11 mouse cellular contexts compared by ENCODE assay signal in the genomic region with DNA sequence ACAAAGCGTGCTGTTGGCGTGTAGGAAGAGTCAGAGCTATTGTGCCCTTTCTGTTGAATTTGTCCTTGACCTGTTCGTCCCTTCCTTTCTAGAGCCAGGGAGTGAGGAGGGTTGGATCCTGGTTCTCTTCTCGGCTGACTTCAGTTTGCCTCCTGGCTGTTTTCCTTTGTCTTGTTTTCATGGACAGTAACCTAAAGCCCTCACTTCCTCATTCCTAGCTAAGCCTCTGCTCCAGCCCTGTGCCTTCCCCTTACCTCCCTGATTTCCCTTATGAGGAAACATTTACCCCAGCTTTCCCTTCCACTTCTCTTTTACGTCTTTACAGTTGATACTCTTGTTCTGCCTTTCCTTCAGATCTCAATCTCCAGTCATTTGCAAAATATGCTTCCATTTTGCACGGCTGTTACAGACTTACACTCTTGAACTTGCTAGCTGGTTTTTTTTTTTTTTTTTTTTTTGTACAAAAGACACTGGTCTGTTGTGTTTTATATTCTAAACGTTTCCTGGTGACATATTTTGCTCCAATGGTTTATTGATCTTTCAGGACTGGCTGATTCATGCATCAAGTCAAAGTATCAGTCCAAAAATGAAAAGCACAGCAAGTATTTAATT. TPM values are rescaled to one million over a fixed set of nuclear protein-coding genes. Genes with fewer than 3 reads are reported as not detected.
A peak's percentile ranks its signal among the peaks of the same experiment; 100 is the strongest.
DNase-seq lines count a peak whose midpoint lies in the region; ATAC-seq and TF ChIP-seq lines count a peak whose summit lies in the region.
"Had no signal": no experiment of that assay in that cellular context is flagged by ENCODE, and none has a peak within 500 bp of the region (broad histone marks: within the 10 kb centered on the region; RNA-seq: fewer than 3 reads in every experiment).

No protein-coding gene starts in this region.

- peak overlapping the region; percentile 34 for H3K27ac ChIP-seq in kidney, embryonic 15.5 days
- peak overlapping the region; percentile 72 for H3K27ac ChIP-seq in bone marrow, adult 2 months (ENCODE audit: control insufficient read depth, insufficient read depth, low read depth, low read length, poor library complexity)
- H3K27ac ChIP-seq in intestine, embryonic 16.5 days (ENCODE audit: low read length), result 0 out of 2 replicates have a peak overlapping the region, but pooled peaks have one; percentile 45
- no peak overlapping the region for H3K27ac ChIP-seq in kidney, adult 2 months (ENCODE audit: insufficient read depth, low read depth, low read length)
- H3K27ac ChIP-seq in forebrain, postnatal 0 days (ENCODE audit: low read depth, low read length), result no peak overlapping the region
- H3K27ac ChIP-seq: hindbrain, embryonic 13.5 days; lung, embryonic 15.5 days had no signal

- H3K36me3 ChIP-seq in kidney, embryonic 15.5 days, result no peaks in the 10 kb centered on the region
- no peaks in the 10 kb centered on the region for H3K36me3 ChIP-seq in intestine, embryonic 16.5 days (ENCODE audit: control insufficient read depth, insufficient read depth, low read length)
- no peaks in the 10 kb centered on the region for H3K36me3 ChIP-seq in kidney, adult 2 months (ENCODE audit: control insufficient read depth, insufficient read depth, low read length)
- H3K36me3 ChIP-seq in forebrain, postnatal 0 days (ENCODE audit: insufficient read depth), result no peaks in the 10 kb centered on the region
- H3K36me3 ChIP-seq: hindbrain, embryonic 13.5 days; lung, embryonic 15.5 days had no signal

- H3K4me1 ChIP-seq in kidney, embryonic 15.5 days, result peaks cover 21% of the 10 kb centered on the region
- peaks cover 7% of the 10 kb centered on the region for H3K4me1 ChIP-seq in bone marrow, adult 2 months (ENCODE audit: control insufficient read depth, insufficient read depth, low read length)
- H3K4me1 ChIP-seq in intestine, embryonic 16.5 days (ENCODE audit: control insufficient read depth, insufficient read depth, low read length), result peaks cover 4% of the 10 kb centered on the region; the same call in 1 of the 2 replicates
- H3K4me1 ChIP-seq in kidney, adult 2 months (ENCODE audit: control insufficient read depth, insufficient read depth, low read length), result no peaks in the 10 kb centered on the region
- H3K4me1 ChIP-seq in forebrain, postnatal 0 days (ENCODE audit: insufficient read depth), result 0 out of 2 replicates have a peak, but pooled peaks cover 3% of the 10 kb centered on the region
- H3K4me1 ChIP-seq: lung, embryonic 15.5 days had no signal

- H3K4me3 ChIP-seq in kidney, embryonic 15.5 days (replicated peaks), result no peak overlapping the region
- H3K4me3 ChIP-seq in bone marrow, adult 2 months (replicated peaks; ENCODE audit: control insufficient read depth, low read depth, low read length), result peak overlapping the region; percentile 59
- no peak overlapping the region for H3K4me3 ChIP-seq in intestine, embryonic 16.5 days (ENCODE audit: low read length)
- H3K4me3 ChIP-seq in kidney, adult 2 months (ENCODE audit: insufficient read depth, low read depth, low read length), result no peak overlapping the region
- no peak overlapping the region for H3K4me3 ChIP-seq in forebrain, postnatal 0 days (ENCODE audit: low read depth, low read length)
- H3K4me3 ChIP-seq: hindbrain, embryonic 13.5 days; lung, embryonic 15.5 days had no signal

- H3K4me2 ChIP-seq in kidney, embryonic 15.5 days, result 0 out of 2 replicates have a peak overlapping the region, but pooled peaks have one; percentile 23
- H3K4me2 ChIP-seq in intestine, embryonic 16.5 days (ENCODE audit: low read depth, low read length), result no peak overlapping the region
- no peak overlapping the region for H3K4me2 ChIP-seq in forebrain, postnatal 0 days (ENCODE audit: low read depth)
- H3K4me2 ChIP-seq: hindbrain, embryonic 13.5 days; lung, embryonic 15.5 days had no signal

- H3K27me3 ChIP-seq in kidney, embryonic 15.5 days, result no peaks in the 10 kb centered on the region
- no peaks in the 10 kb centered on the region for H3K27me3 ChIP-seq in intestine, embryonic 16.5 days (replicated peaks; ENCODE audit: control insufficient read depth, insufficient read depth, low read length)
- H3K27me3 ChIP-seq in kidney, adult 2 months (replicated peaks; ENCODE audit: control insufficient read depth, insufficient read depth, low read length), result no peaks in the 10 kb centered on the region; the same call in 1 of the 2 replicates
- H3K27me3 ChIP-seq in forebrain, postnatal 0 days (ENCODE audit: insufficient read depth, low read length), result no peaks in the 10 kb centered on the region
- H3K27me3 ChIP-seq: hindbrain, embryonic 13.5 days; lung, embryonic 15.5 days had no signal

- DNase-seq in kidney, adult 11 months, result no peak
- no peak for DNase-seq in frontal cortex, postnatal 10 days (ENCODE audit: low spot score in 2 of 2)
- DNase-seq in kidney, adult 2 months, result no peak
- no peak for DNase-seq in forebrain, postnatal 0 days
- DNase-seq: cerebellum, postnatal 10 days had no signal

- no peak for ATAC-seq in kidney, embryonic 15.5 days (replicated peaks; ENCODE audit: low FRiP score)
- ATAC-seq in intestine, embryonic 16.5 days, result no peak
- peak; percentile 83; the same call in 1 of the 2 replicates for ATAC-seq in monocyte, adult 5-6 weeks (replicated peaks; ENCODE audit: insufficient number of reproducible peaks, low FRiP score, low TSS enrichment, poor library complexity, severe bottlenecking)
- ATAC-seq in forebrain, postnatal 0 days, result no peak

- WGBS in kidney, embryonic 15.5 days, result 26% methylated on average over 7 of the region's 7 CpGs
- WGBS in bone marrow, adult 2 months, result 15% methylated on average over 7 of the region's 7 CpGs
- WGBS in intestine, embryonic 16.5 days, result 29% methylated on average over 7 of the region's 7 CpGs
- WGBS in kidney, adult 2 months, result 35% methylated on average over 7 of the region's 7 CpGs
- WGBS in forebrain, postnatal 0 days, result 42% methylated on average over 7 of the region's 7 CpGs

- no peak overlapping the region for H3K9ac ChIP-seq in kidney, embryonic 15.5 days
- 0 out of 2 replicates have a peak overlapping the region, but pooled peaks have one; percentile 11 for H3K9ac ChIP-seq in intestine, embryonic 16.5 days (ENCODE audit: low read depth, low read length)
- no peak overlapping the region for H3K9ac ChIP-seq in forebrain, postnatal 0 days
- H3K9ac ChIP-seq: hindbrain, embryonic 13.5 days; lung, embryonic 15.5 days had no signal

- H3K9me3 ChIP-seq in kidney, embryonic 15.5 days (replicated peaks), result no peaks in the 10 kb centered on the region
- H3K9me3 ChIP-seq in intestine, embryonic 16.5 days (ENCODE audit: control insufficient read depth, low read length), result no peaks in the 10 kb centered on the region
- H3K9me3 ChIP-seq in forebrain, postnatal 0 days (ENCODE audit: low read length), result no peaks in the 10 kb centered on the region
- H3K9me3 ChIP-seq: hindbrain, embryonic 13.5 days; lung, embryonic 15.5 days had no signal

- TF ChIP-seq CTCF in bone marrow, adult 2 months (IDR thresholded peaks at IDR 0.05; ENCODE audit: control insufficient read depth, insufficient read depth, low read length), result no peak
- TF ChIP-seq CTCF in kidney, adult 2 months (conservative IDR thresholded peaks at IDR 0.05; ENCODE audit: insufficient read depth, insufficient read length, low read depth, low read length), result no peak
- TF ChIP-seq CTCF in forebrain, postnatal 0 days (IDR thresholded peaks at IDR 0.05; ENCODE audit: low read depth), result no peak

- TF ChIP-seq POLR2A in bone marrow, adult 2 months (IDR thresholded peaks at IDR 0.05; ENCODE audit: borderline replicate concordance, control insufficient read depth, low read depth, low read length), result no peak
- TF ChIP-seq POLR2A in kidney, adult 2 months (IDR thresholded peaks at IDR 0.05; ENCODE audit: low read depth, low read length), result no peak

RNA-seq across cellular contexts. Expression of gene Prkar2b, which starts 50.5 kb away (rescaled TPM):
- polyA plus RNA-seq in kidney, embryonic 15.5 days (2015; fragmentation: Nextera tagmentation; extraction: Ambion mirVana), result 21.1 and 22.7 TPM in 2 replicates
- 97.6 and 124 TPM in 2 replicates for polyA plus RNA-seq in bone marrow, adult 2 months (2011; ENCODE audit: insufficient read depth, insufficient read length, low replicate concordance, missing spikeins)
- 11.5 and 12.7 TPM in 2 replicates for polyA plus RNA-seq in intestine, embryonic 16.5 days (2015; fragmentation: Nextera tagmentation; extraction: Ambion mirVana)
- total RNA-seq in monocyte, adult 5-6 weeks (2017), result 7.4 to 40.0 TPM (median 13.8 TPM) in 3 replicates
- polyA plus RNA-seq in kidney, adult 2 months (2012; rRNA removed), result 9.0 and 12.8 TPM in 2 replicates
- 215 and 218 TPM in 2 replicates for total RNA-seq in forebrain, postnatal 0 days (2014; rRNA removed)
- polyA plus RNA-seq in forebrain, postnatal 0 days (2015; fragmentation: Nextera tagmentation; extraction: Ambion mirVana), result 118 and 129 TPM in 2 replicates

Comparison
In these comparisons a context has a peak if more than half of its experiments do, and no peak if none do; other contexts are left out.
1. H3K27ac ChIP-seq: peak in kidney, embryonic 15.5 days (single experiment), bone marrow, adult 2 months (single experiment) and intestine, embryonic 16.5 days (single experiment); none in kidney, adult 2 months (single experiment) and forebrain, postnatal 0 days (single experiment).